Mouse (Mus musculus): ENCODE measurements at regions not wholly inside any gene's neighbourhood (a gene's known extent, or its start where the extent isn't known, plus 50 kb on each side); places are given as distances from the start of the nearest gene placed in this dataset.

GRCm38 (mm10) chr15:27109130-27109529 is 213.8 kb upstream of the Fbxl7 start:
- DNase-seq (ENCODE audit: low read depth in 3 of 3, low spot score in 3 of 3) (no peak), ATAC-seq (ENCODE audit: insufficient read depth) (no peak)
- no peak overlapping the region for H3K4me3 ChIP-seq (ENCODE audit: insufficient read depth in 1 of 2, low read depth in 2 of 2, low read length in 2 of 2)
- no peak overlapping the region for H3K9ac ChIP-seq (replicated peaks)
- no peak for TF ChIP-seq CTCF (IDR thresholded peaks at IDR 0.05; ENCODE audit: low read depth)
- no peak for TF ChIP-seq EP300 (IDR thresholded peaks at IDR 0.05; ENCODE audit: low read depth)
- H3K27me3 ChIP-seq (ENCODE audit: control insufficient read depth, insufficient read depth, low read length) = no peaks in the 10 kb centered on the region
- no peaks in the 10 kb centered on the region for H3K4me1 ChIP-seq (replicated peaks; ENCODE audit: control insufficient read depth in 2 of 2, insufficient read depth in 2 of 2, low read length in 1 of 2)
- no peak overlapping the region for H3K27ac ChIP-seq
- no peaks in the 10 kb centered on the region for H3K9me3 ChIP-seq (ENCODE audit: control insufficient read depth, low read length)
- 59% methylated on average over 3 of the region's 3 CpGs for WGBS (ENCODE audit: insufficient replicate concordance)
- no peaks in the 10 kb centered on the region for H3K36me3 ChIP-seq (replicated peaks; ENCODE audit: control insufficient read depth, insufficient read depth, low read depth)
- H3K4me2 ChIP-seq (ENCODE audit: low read depth) = no peak overlapping the region

GRCm38 (mm10) chr15:27129697-27130096 is 234.3 kb upstream of the Fbxl7 start:
- H3K27me3 ChIP-seq (ENCODE audit: control insufficient read depth, insufficient read depth, low read length) = no peaks in the 10 kb centered on the region
- no peak overlapping the region for H3K9ac ChIP-seq (replicated peaks)
- no peak for TF ChIP-seq EP300 (IDR thresholded peaks at IDR 0.05; ENCODE audit: low read depth)
- no peak for TF ChIP-seq CTCF (IDR thresholded peaks at IDR 0.05; ENCODE audit: low read depth)
- WGBS (ENCODE audit: insufficient replicate concordance) = 19% methylated on average over 1 of the region's 1 CpGs
- no peak overlapping the region for H3K27ac ChIP-seq
- H3K4me3 ChIP-seq (ENCODE audit: insufficient read depth in 1 of 2, low read depth in 2 of 2, low read length in 2 of 2) = no peak overlapping the region
- H3K4me1 ChIP-seq (replicated peaks; ENCODE audit: control insufficient read depth in 2 of 2, insufficient read depth in 2 of 2, low read length in 1 of 2) = no peaks in the 10 kb centered on the region
- H3K9me3 ChIP-seq (ENCODE audit: control insufficient read depth, low read length) = no peaks in the 10 kb centered on the region
- DNase-seq (ENCODE audit: low read depth in 3 of 3, low spot score in 3 of 3) = no peak
- no peak for ATAC-seq (ENCODE audit: insufficient read depth)
- H3K4me2 ChIP-seq (ENCODE audit: low read depth) = no peak overlapping the region
- no peaks in the 10 kb centered on the region for H3K36me3 ChIP-seq (replicated peaks; ENCODE audit: control insufficient read depth, insufficient read depth, low read depth)

GRCm38 (mm10) chr15:27132761-27133160 is 237.4 kb upstream of the Fbxl7 start:
- DNase-seq (ENCODE audit: low read depth in 3 of 3, low spot score in 3 of 3) (no peak), ATAC-seq (ENCODE audit: insufficient read depth) (no peak)
- H3K9ac ChIP-seq (replicated peaks) = no peak overlapping the region
- H3K36me3 ChIP-seq (replicated peaks; ENCODE audit: control insufficient read depth, insufficient read depth, low read depth) = no peaks in the 10 kb centered on the region
- no peaks in the 10 kb centered on the region for H3K9me3 ChIP-seq (ENCODE audit: control insufficient read depth, low read length)
- H3K27ac ChIP-seq = no peak overlapping the region
- H3K27me3 ChIP-seq (ENCODE audit: control insufficient read depth, insufficient read depth, low read length) = no peaks in the 10 kb centered on the region
- no peak for TF ChIP-seq CTCF (IDR thresholded peaks at IDR 0.05; ENCODE audit: low read depth)
- no peak for TF ChIP-seq EP300 (IDR thresholded peaks at IDR 0.05; ENCODE audit: low read depth)
- 59% methylated on average over 2 of the region's 2 CpGs for WGBS (ENCODE audit: insufficient replicate concordance)
- H3K4me2 ChIP-seq (ENCODE audit: low read depth) = no peak overlapping the region
- H3K4me3 ChIP-seq (ENCODE audit: insufficient read depth in 1 of 2, low read depth in 2 of 2, low read length in 2 of 2) = no peak overlapping the region
- no peaks in the 10 kb centered on the region for H3K4me1 ChIP-seq (replicated peaks; ENCODE audit: control insufficient read depth in 2 of 2, insufficient read depth in 2 of 2, low read length in 1 of 2)

- H3K9ac ChIP-seq (replicated peaks) = no peak overlapping the region
- DNase-seq (ENCODE audit: low read depth in 3 of 3, low spot score in 3 of 3) (no peak), ATAC-seq (ENCODE audit: insufficient read depth) (no peak)
- whole genome bisulfite sequencing (ENCODE audit: insufficient replicate concordance) = 74% methylated on average over 5 of the region's 5 CpGs
- H3K4me3 ChIP-seq (ENCODE audit: insufficient read depth in 1 of 2, low read depth in 2 of 2, low read length in 2 of 2) = no peak overlapping the region
- H3K36me3 ChIP-seq (replicated peaks; ENCODE audit: control insufficient read depth, insufficient read depth, low read depth) = no peaks in the 10 kb centered on the region
- no peaks in the 10 kb centered on the region for H3K27me3 ChIP-seq (ENCODE audit: control insufficient read depth, insufficient read depth, low read length)
- no peaks in the 10 kb centered on the region for H3K9me3 ChIP-seq (ENCODE audit: control insufficient read depth, low read length)
- no peak for TF ChIP-seq CTCF (IDR thresholded peaks at IDR 0.05; ENCODE audit: low read depth)
- TF ChIP-seq EP300 (IDR thresholded peaks at IDR 0.05; ENCODE audit: low read depth) = no peak
- no peaks in the 10 kb centered on the region for H3K4me1 ChIP-seq (replicated peaks; ENCODE audit: control insufficient read depth in 2 of 2, insufficient read depth in 2 of 2, low read length in 1 of 2)
- H3K27ac ChIP-seq = no peak overlapping the region
- H3K4me2 ChIP-seq (ENCODE audit: low read depth) = no peak overlapping the region
These were observed 242.2 kb upstream of the Fbxl7 start for GRCm38 (mm10) chr15:27137580-27137979.

GRCm38 (mm10) chr15:27145860-27146259 is 250.5 kb upstream of the Fbxl7 start:
- Histone ChIP-seq H3K27ac (no peak overlapping the region), H3K9ac (replicated peaks) (no peak overlapping the region), H3K4me2 (ENCODE audit: low read depth) (no peak overlapping the region), H3K4me1 (replicated peaks; ENCODE audit: control insufficient read depth in 2 of 2, insufficient read depth in 2 of 2, low read length in 1 of 2) (no peaks in the 10 kb centered on the region), H3K36me3 (replicated peaks; ENCODE audit: control insufficient read depth, insufficient read depth, low read depth) (no peaks in the 10 kb centered on the region), H3K9me3 (ENCODE audit: control insufficient read depth, low read length) (no peaks in the 10 kb centered on the region), H3K27me3 (ENCODE audit: control insufficient read depth, insufficient read depth, low read length) (no peaks in the 10 kb centered on the region), H3K4me3 (ENCODE audit: insufficient read depth in 1 of 2, low read depth in 2 of 2, low read length in 2 of 2) (no peak overlapping the region)
- ATAC-seq (ENCODE audit: insufficient read depth) (no peak), DNase-seq (ENCODE audit: low read depth in 3 of 3, low spot score in 3 of 3) (no peak)
- no peak for TF ChIP-seq CTCF (IDR thresholded peaks at IDR 0.05; ENCODE audit: low read depth)
- no peak for TF ChIP-seq EP300 (IDR thresholded peaks at IDR 0.05; ENCODE audit: low read depth)
- 62% methylated on average over 6 of the region's 6 CpGs for WGBS (ENCODE audit: insufficient replicate concordance)

All from liver, embryonic 14.5 days (tissue).